Mouse (Mus musculus) bone marrow macrophage, adult 2 months (primary cell): ENCODE measurements around the gene Mrpl1. TPM values are rescaled to one million over a fixed set of nuclear protein-coding genes. Genes with fewer than 3 reads are reported as not detected.

ENCODE experiments used
- H3K27ac ChIP-seq: 2 replicates; pipeline ENCODE4 v1.5.1; 2012; ENCODE audit warnings: low read depth, low read length; ENCODE audit not compliant: insufficient read depth
- H3K4me1 ChIP-seq: 2 replicates; pipeline ENCODE4 v1.6.1; 2012; ENCODE audit warnings: low read length; ENCODE audit not compliant: control insufficient read depth, insufficient read depth
- H3K4me3 ChIP-seq: 2 replicates; pipeline ENCODE4 v1.5.1; 2012; ENCODE audit warnings: mild to moderate bottlenecking, low read length, moderate library complexity; ENCODE audit not compliant: insufficient read depth
- CTCF ChIP-seq: IDR thresholded peaks from 2 replicates; pipeline ENCODE4 v1.5.1; 2012; ENCODE audit warnings: low read depth, mild to moderate bottlenecking, low read length, moderate library complexity
- POLR2A ChIP-seq: IDR thresholded peaks from 2 replicates; pipeline ENCODE4 v1.6.1; 2012; ENCODE audit warnings: mild to moderate bottlenecking, low read depth, low read length, borderline replicate concordance
- polyA plus RNA-seq: library from polyadenylated mRNA; stranded (reverse); fragments of >200 nt; gene quantifications from 2 replicates; pipeline ENCODE4 v1.2.4, GENCODE M21; 2012; ENCODE audit not compliant: missing spikeins, insufficient read depth, insufficient read length

Mrpl1 gene
- polyA plus RNA-seq, 1 experiment: 13.0 TPM

- Histone ChIP-seq H3K27ac (no peak overlapping the region), H3K4me3 (no peak overlapping the region), H3K4me1 (peaks cover 3% of the 10 kb centered on the region)
- TF ChIP-seq POLR2A (no peak), CTCF (no peak)
Observed at GRCm38 (mm10) chr5:96171765-96172164, 37.5 kb upstream of the Mrpl1 start.

- TF ChIP-seq POLR2A: no peak
- no peak for TF ChIP-seq CTCF
- peaks cover 8% of the 10 kb centered on the region for H3K4me1 ChIP-seq
- no peak overlapping the region for H3K27ac ChIP-seq
- no peak overlapping the region for H3K4me3 ChIP-seq
Observed at GRCm38 (mm10) chr5:96176121-96176520, 33.2 kb upstream of the Mrpl1 start.

- H3K4me3 ChIP-seq: peak overlapping the region; percentile 20
- peaks cover 8% of the 10 kb centered on the region for H3K4me1 ChIP-seq
- TF ChIP-seq POLR2A: no peak
- H3K27ac ChIP-seq: peak overlapping the region; percentile 70
Observed at GRCm38 (mm10) chr5:96176879-96177358, 32.4 kb upstream of the Mrpl1 start.

GRCm38 (mm10) chr5:96183211-96183610 is 26.1 kb upstream of the Mrpl1 start:
- no peak overlapping the region for H3K27ac ChIP-seq
- H3K4me1 ChIP-seq: no peaks in the 10 kb centered on the region
- no peak overlapping the region for H3K4me3 ChIP-seq
- TF ChIP-seq CTCF (no peak), POLR2A (no peak)

GRCm38 (mm10) chr5:96183987-96184386 is 25.3 kb upstream of the Mrpl1 start:
- no peaks in the 10 kb centered on the region for H3K4me1 ChIP-seq
- H3K27ac ChIP-seq: no peak overlapping the region
- no peak for TF ChIP-seq CTCF
- TF ChIP-seq POLR2A: no peak
- no peak overlapping the region for H3K4me3 ChIP-seq

DNA sequence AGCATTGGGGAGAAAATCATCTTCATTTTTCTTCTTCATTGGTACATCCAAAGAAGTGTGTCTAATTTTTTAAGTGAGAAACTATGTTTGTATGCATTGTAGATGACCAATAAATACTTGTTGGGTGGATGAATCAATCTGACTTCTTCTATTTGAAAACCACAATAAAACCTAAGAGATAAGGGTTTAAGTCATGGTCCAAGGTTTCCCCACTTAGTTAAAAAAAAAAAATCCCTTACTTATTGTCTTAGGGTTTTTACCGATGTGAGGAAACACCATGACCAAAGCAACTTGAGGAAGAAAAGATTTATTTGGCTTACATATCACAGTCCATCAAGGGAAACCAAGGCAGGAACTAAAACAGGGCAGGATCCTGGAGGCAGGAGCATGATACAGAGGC is 19.5 kb upstream of the Mrpl1 start:
- Histone ChIP-seq H3K4me1 (no peaks in the 10 kb centered on the region), H3K27ac (no peak overlapping the region), H3K4me3 (no peak overlapping the region)
- TF ChIP-seq POLR2A: no peak
- no peak for TF ChIP-seq CTCF

- H3K4me3 ChIP-seq: no peak overlapping the region
- H3K4me1 ChIP-seq: no peaks in the 10 kb centered on the region
- TF ChIP-seq POLR2A (no peak), CTCF (no peak)
- no peak overlapping the region for H3K27ac ChIP-seq
Observed at GRCm38 (mm10) chr5:96191251-96191650, 18.0 kb upstream of the Mrpl1 start.

DNA sequence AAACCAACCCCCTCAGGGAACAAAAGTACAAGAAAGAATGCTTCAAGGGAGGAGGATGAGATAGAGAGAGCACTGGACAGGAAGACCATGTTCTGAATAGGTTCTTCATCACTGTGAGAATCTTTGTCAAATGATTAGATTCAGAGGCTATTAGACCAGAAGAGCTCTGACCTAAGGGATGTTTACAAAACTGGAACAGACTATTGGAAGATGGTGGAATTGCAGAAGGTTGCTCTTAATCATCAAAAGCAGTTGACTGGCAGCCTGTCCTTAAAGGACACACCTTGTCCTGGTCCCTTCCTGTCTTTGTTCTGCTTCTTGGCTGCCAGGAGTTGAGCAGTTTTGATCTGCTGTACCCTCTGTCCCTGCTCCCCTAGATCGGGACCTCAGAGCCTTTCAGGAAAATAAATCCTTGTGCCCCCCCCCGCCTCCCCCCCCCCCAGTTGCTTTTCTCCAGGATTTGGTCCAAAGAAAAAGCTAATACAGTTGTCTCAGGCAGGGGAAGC is 12.7 kb upstream of the Mrpl1 start:
- Histone ChIP-seq H3K4me3 (no peak overlapping the region), H3K27ac (no peak overlapping the region), H3K4me1 (no peaks in the 10 kb centered on the region)
- no peak for TF ChIP-seq CTCF
- no peak for TF ChIP-seq POLR2A

DNA sequence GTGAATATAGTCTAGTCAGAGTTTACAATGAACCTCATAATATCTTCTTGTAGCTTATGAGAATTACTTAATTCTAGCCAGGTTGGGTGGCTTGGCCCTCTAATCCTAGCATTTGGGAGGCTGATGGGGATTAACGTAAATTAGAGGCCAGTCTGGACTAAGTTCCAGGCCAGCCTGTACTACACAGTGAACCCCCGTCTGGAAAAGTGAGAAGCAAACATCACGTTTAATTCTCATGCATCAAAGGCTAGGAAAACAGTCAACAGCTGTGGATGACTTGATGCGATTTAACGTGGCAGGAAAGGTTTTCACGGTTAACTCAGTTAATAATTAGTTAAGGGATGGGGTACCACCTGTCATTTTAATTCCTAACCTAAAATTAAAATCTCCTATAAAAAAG is 11.0 kb upstream of the Mrpl1 start:
- TF ChIP-seq POLR2A: no peak
- TF ChIP-seq CTCF: no peak
- no peak overlapping the region for H3K27ac ChIP-seq

GRCm38 (mm10) chr5:96200269-96200668 is 9.0 kb upstream of the Mrpl1 start:
- Histone ChIP-seq H3K27ac (no peak overlapping the region), H3K4me1 (no peaks in the 10 kb centered on the region), H3K4me3 (no peak overlapping the region)
- no peak for TF ChIP-seq POLR2A
- TF ChIP-seq CTCF: no peak

More for the DNA sequence above, 11.0 kb upstream of the Mrpl1 start:
- Histone ChIP-seq H3K4me3 (no peak overlapping the region), H3K4me1 (no peaks in the 10 kb centered on the region)
